Mouse (Mus musculus) ES-E14 (cell line): Measurements from ENCODE around the gene Nrcam.

Source experiments
- CHD2 ChIP-seq: IDR thresholded peaks from 2 replicates; pipeline ENCODE4 v1.6.1; 2014; ENCODE audit warnings: mild to moderate bottlenecking, low read depth, low read length, inconsistent platforms
- HCFC1 ChIP-seq: IDR thresholded peaks from 2 replicates; pipeline ENCODE4 v1.6.1; 2012; ENCODE audit warnings: low read length, inconsistent platforms, borderline replicate concordance; ENCODE audit not compliant: insufficient read depth
- MAFK ChIP-seq: IDR thresholded peaks from 2 replicates; pipeline ENCODE4 v1.6.1; 2014; ENCODE audit warnings: mild to moderate bottlenecking, low read depth, low read length, inconsistent platforms; ENCODE audit not compliant: insufficient read depth
- ZC3H11A ChIP-seq: IDR thresholded peaks from 2 replicates; pipeline ENCODE4 v1.6.1; 2012; ENCODE audit warnings: low read depth, mild to moderate bottlenecking, inconsistent platforms, low read length, borderline replicate concordance
- ZNF384 ChIP-seq: IDR thresholded peaks from 2 replicates; pipeline ENCODE4 v1.6.1; 2012; ENCODE audit warnings: low read depth, low read length, inconsistent platforms

DNA sequence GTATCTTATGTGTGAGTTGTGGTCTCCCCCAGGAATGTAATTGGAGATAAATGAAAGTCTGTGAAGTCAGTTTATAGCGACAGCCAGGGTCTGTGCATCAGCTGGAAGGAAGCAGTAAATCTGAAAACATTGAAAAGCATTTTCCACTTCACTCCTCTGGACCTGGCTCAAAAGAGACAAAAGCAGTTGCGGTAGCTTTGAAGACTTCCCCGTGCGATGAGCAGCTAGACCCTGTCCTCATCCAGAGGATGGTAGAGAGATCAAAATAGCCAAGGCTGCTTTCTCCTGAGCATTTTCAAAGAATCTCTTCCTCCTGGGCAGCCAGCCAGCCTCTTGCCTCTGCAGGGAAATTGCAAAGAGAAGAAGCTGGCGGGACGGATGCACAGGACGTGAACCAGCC, 102.3 kb downstream of the Nrcam start:
- TF ChIP-seq ZC3H11A: no peak
- no peak for TF ChIP-seq MAFK
- TF ChIP-seq HCFC1: no peak
- no peak for TF ChIP-seq ZNF384
- TF ChIP-seq CHD2: no peak
